Mouse (Mus musculus): ENCODE measurements around the gene Acly. TPM values are rescaled to one million over a fixed set of nuclear protein-coding genes. Genes with fewer than 3 reads are reported as not detected.

The Acly gene
- total RNA-seq (2021) = 10 to 100 TPM; 16.4 to 19.9 TPM
- long read RNA-seq, experiment 1, full-length matches to known transcripts = 24 of 31 reads
- long read RNA-seq, experiment 1, partial matches to known transcripts = 3 of 31 reads
- long read RNA-seq, experiment 1, other reads (novel, unspliced or antisense) = 4 of 31 reads
- long read RNA-seq, experiment 2, full-length matches to known transcripts = 37 of 45 reads
- long read RNA-seq, experiment 2, partial matches to known transcripts = 7 of 45 reads
- long read RNA-seq, experiment 2, other reads (novel, unspliced or antisense) = 1 of 45 reads

- peak; percentile 99 for DNase-seq
- intact Hi-C loops (cut with DNase I; ENCODE audit: low total_unique reads) = no loop called here
Measured at GRCm38 (mm10) chr11:100527458-100528374, at the start of gene Acly. Gene Acly (minus strand): TSS chr11:100528000.

GRCm38 (mm10) chr11:100576256-100576655 is 48.5 kb upstream of the Acly start:
- no peak for DNase-seq
- intact Hi-C loops (cut with DNase I; ENCODE audit: low total_unique reads) = no loop called here

- intact Hi-C loops (cut with DNase I; ENCODE audit: low total_unique reads) = no loop called here
Measured at GRCm38 (mm10) chr11:100575484-100575855, 47.7 kb upstream of the Acly start.

GRCm38 (mm10) chr11:100574708-100575483 is 47.1 kb upstream of the Acly start, which contains the start of gene Cnp:
Gene Cnp (plus strand): TSS chr11:100574904.
- peak; percentile 74 for DNase-seq
- intact Hi-C loops (cut with DNase I; ENCODE audit: low total_unique reads) = loop anchor here (5.0 kb wide), 2 partner anchors 52 to 127 kb away; partner anchors contain the start of gene Dhx58

More at GRCm38 (mm10) chr11:100575484-100575855, 47.7 kb upstream of the Acly start:
- DNase-seq = no peak

- no peak for DNase-seq
- intact Hi-C loops (cut with DNase I; ENCODE audit: low total_unique reads) = loop anchor here (5.0 kb wide), 2 partner anchors 53 to 128 kb away; partner anchors contain the start of gene Dhx58
Measured at GRCm38 (mm10) chr11:100574188-100574587, 46.4 kb upstream of the Acly start.

- DNase-seq = no peak
- intact Hi-C loops (cut with DNase I; ENCODE audit: low total_unique reads) = loop anchor here (5.0 kb wide), 2 partner anchors 56 to 131 kb away; partner anchors contain the start of gene Dhx58
Measured at GRCm38 (mm10) chr11:100571202-100571567, 43.4 kb upstream of the Acly start.

- peak; percentile 64 for DNase-seq
- intact Hi-C loops (cut with DNase I; ENCODE audit: low total_unique reads) = loop anchor here (5.0 kb wide), 2 partner anchors 57 to 132 kb away; partner anchors contain the start of gene Dhx58
Measured at GRCm38 (mm10) chr11:100570430-100571201, 42.8 kb upstream of the Acly start.

GRCm38 (mm10) chr11:100569789-100570188 is 42.0 kb upstream of the Acly start:
- no peak for DNase-seq
- intact Hi-C loops (cut with DNase I; ENCODE audit: low total_unique reads) = loop anchor here (5.0 kb wide), 2 partner anchors 58 to 133 kb away; partner anchors contain the start of gene Dhx58

- DNase-seq = no peak
Measured at GRCm38 (mm10) chr11:100568692-100569091, 40.9 kb upstream of the Acly start.

GRCm38 (mm10) chr11:100567815-100568245 is 40.0 kb upstream of the Acly start:
- intact Hi-C loops (cut with DNase I; ENCODE audit: low total_unique reads) = no loop called here
- DNase-seq = no peak

More at GRCm38 (mm10) chr11:100568692-100569091, 40.9 kb upstream of the Acly start:
- intact Hi-C loops (cut with DNase I; ENCODE audit: low total_unique reads) = no loop called here

- intact Hi-C loops (cut with DNase I; ENCODE audit: low total_unique reads) = no loop called here
- DNase-seq = no peak
Measured at GRCm38 (mm10) chr11:100567229-100567628, 39.4 kb upstream of the Acly start.

GRCm38 (mm10) chr11:100564703-100565102 is 36.9 kb upstream of the Acly start:
- intact Hi-C loops (cut with DNase I; ENCODE audit: low total_unique reads) = no loop called here
- no peak for DNase-seq

GRCm38 (mm10) chr11:100564297-100564696 is 36.5 kb upstream of the Acly start:
- intact Hi-C loops (cut with DNase I; ENCODE audit: low total_unique reads) = no loop called here
- DNase-seq = no peak

GRCm38 (mm10) chr11:100561748-100562147 is 33.9 kb upstream of the Acly start:
- no peak for DNase-seq
- intact Hi-C loops (cut with DNase I; ENCODE audit: low total_unique reads) = no loop called here

GRCm38 (mm10) chr11:100559476-100559875 is 31.7 kb upstream of the Acly start:
- intact Hi-C loops (cut with DNase I; ENCODE audit: low total_unique reads) = loop anchor here (5.0 to 10.0 kb wide), 2 partner anchors 72 to 135 kb away; no protein-coding TSS in a partner anchor

GRCm38 (mm10) chr11:100557563-100557962 is 29.8 kb upstream of the Acly start:
- intact Hi-C loops (cut with DNase I; ENCODE audit: low total_unique reads) = loop anchor here (5.0 to 10.0 kb wide), 2 partner anchors 70 to 133 kb away; no protein-coding TSS in a partner anchor
- DNase-seq = no peak

More at GRCm38 (mm10) chr11:100559476-100559875, 31.7 kb upstream of the Acly start:
- no peak for DNase-seq

GRCm38 (mm10) chr11:100555583-100555982 is 27.8 kb upstream of the Acly start:
- intact Hi-C loops (cut with DNase I; ENCODE audit: low total_unique reads) = loop anchor here (5.0 to 10.0 kb wide), 2 partner anchors 68 to 131 kb away; no protein-coding TSS in a partner anchor
- DNase-seq = peak; percentile 41

GRCm38 (mm10) chr11:100552842-100553241 is 25.0 kb upstream of the Acly start:
- no peak for DNase-seq
- intact Hi-C loops (cut with DNase I; ENCODE audit: low total_unique reads) = loop anchor here (5.0 to 10.0 kb wide), 2 partner anchors 36 to 128 kb away; no protein-coding TSS in a partner anchor

Measured in gastrocnemius, postnatal 14 days (tissue).